ENCODE assay signal across 8 mouse cellular contexts in genomic region chr7:45025601-45026220, GRCm38 (mm10). TPM values are rescaled to one million over a fixed set of nuclear protein-coding genes. Genes with fewer than 3 reads are reported as not detected.
DNase-seq lines count a peak whose midpoint lies in the region; ATAC-seq and TF ChIP-seq lines count a peak whose summit lies in the region.
"Had no signal": no experiment of that assay in that cellular context is flagged by ENCODE, and none has a peak within 500 bp of the region (broad histone marks: within the 10 kb centered on the region; RNA-seq: fewer than 3 reads in every experiment).

No protein-coding gene starts in this region.

- TF ChIP-seq RAD21 in MEL (IDR thresholded peaks at IDR 0.05; ENCODE audit: low read depth, low read length): no peak

- no peak for TF ChIP-seq EP300 in MEL (IDR thresholded peaks at IDR 0.05; ENCODE audit: low read depth in 1 of 2, low read length in 2 of 2)

- no peaks in the 10 kb centered on the region for H3K79me2 ChIP-seq in MEL (ENCODE audit: control insufficient read depth, insufficient read depth, low read length, poor library complexity)

- no peaks in the 10 kb centered on the region for H3K27me3 ChIP-seq in MEL (ENCODE audit: control insufficient read depth in 1 of 2, insufficient read depth in 2 of 2, low read length in 2 of 2)
- H3K27me3 ChIP-seq in hindbrain, embryonic 13.5 days: no peaks in the 10 kb centered on the region

- no peaks in the 10 kb centered on the region; a peak in 1 of 4 replicates for H3K36me3 ChIP-seq in MEL (ENCODE audit: control insufficient read depth in 1 of 2, insufficient read depth in 2 of 2, low read length in 2 of 2)
- peaks cover 43% of the 10 kb centered on the region for H3K36me3 ChIP-seq in hindbrain, embryonic 13.5 days

- no peak overlapping the region for H3K27ac ChIP-seq in MEL (ENCODE audit: control insufficient read depth, low read depth, low read length)
- peak overlapping the region; percentile 42; the same call in 1 of the 2 replicates for H3K27ac ChIP-seq in hindbrain, embryonic 13.5 days

- no peak overlapping the region for H3K4me2 ChIP-seq in hindbrain, embryonic 13.5 days

- intact Hi-C loops in left cerebral cortex, postnatal 10 days (cut with DNase I): no loop called here

- H3K4me3 ChIP-seq in MEL (ENCODE audit: control insufficient read depth in 1 of 2, insufficient read depth in 1 of 2, low read depth in 2 of 2, low read length in 2 of 2): no peak overlapping the region
- no peak overlapping the region for H3K4me3 ChIP-seq in hindbrain, embryonic 13.5 days

- H3K9me3 ChIP-seq in MEL (replicated peaks; ENCODE audit: insufficient read depth, low read length): no peaks in the 10 kb centered on the region
- H3K9me3 ChIP-seq in hindbrain, embryonic 13.5 days: no peaks in the 10 kb centered on the region

- WGBS in hindbrain, embryonic 13.5 days: 86% methylated on average over 8 of the region's 8 CpGs

- TF ChIP-seq CTCF in MEL (IDR thresholded peaks at IDR 0.05 in 2 of 3, conservative IDR thresholded peaks at IDR 0.05 in 1 of 3; ENCODE audit: control insufficient read depth in 1 of 3, insufficient read depth in 1 of 3, low read depth in 2 of 3, low read length in 3 of 3, poor library complexity in 1 of 3, severe bottlenecking in 1 of 3): no peak

- TF ChIP-seq POLR2A in MEL (IDR thresholded peaks at IDR 0.05; ENCODE audit: control insufficient read depth in 1 of 2, insufficient read depth in 1 of 2, low read depth in 1 of 2, low read length in 2 of 2, poor library complexity in 1 of 2): no peak

- H3K9ac ChIP-seq in MEL (ENCODE audit: control insufficient read depth, low read depth, low read length, poor library complexity, severe bottlenecking): no peak overlapping the region
- no peak overlapping the region for H3K9ac ChIP-seq in hindbrain, embryonic 13.5 days

- DNase-seq in heart, adult 11 months: peak; percentile 93
- DNase-seq in heart, postnatal 4 days: no peak
- DNase-seq in MEL (ENCODE audit: low read depth, low spot score): peak; percentile 41
- DNase-seq in adrenal gland, postnatal 14 days: peak; percentile 79
- no peak for DNase-seq in thymus, postnatal 4 days
- DNase-seq in left cerebral cortex, postnatal 10 days (ENCODE audit: extremely low spot score in 1 of 2, low spot score in 2 of 2): no peak
- DNase-seq: kidney, adult 11 months had no signal

- ATAC-seq in hindbrain, embryonic 13.5 days (ENCODE audit: low FRiP score): no peak

- no peaks in the 10 kb centered on the region for H3K4me1 ChIP-seq in MEL (ENCODE audit: control insufficient read depth in 1 of 2, insufficient read depth in 2 of 2, low read length in 2 of 2)
- peaks cover 15% of the 10 kb centered on the region for H3K4me1 ChIP-seq in hindbrain, embryonic 13.5 days (replicated peaks)

TF ChIP-seq in MEL, 35 proteins besides CTCF, POLR2A, EP300 and RAD21:
- TF ChIP-seq ETS1 (IDR thresholded peaks at IDR 0.05; ENCODE audit: low read depth, low read length): no peak

RNA-seq across cellular contexts. Expression of gene Rras, which starts 8.0 kb away (rescaled TPM):
- 10 to 100 TPM; 71.2 to 73.4 TPM for total RNA-seq in heart, postnatal 4 days (2021)
- 4.2 and 5.0 TPM in 2 replicates for total RNA-seq in MEL (2012; rRNA removed)
- polyA plus RNA-seq in MEL (2012; ENCODE audit: insufficient read depth in 1 of 2, insufficient read length in 2 of 2, low read depth in 1 of 2, low replicate concordance in 2 of 2, missing spikeins in 1 of 2): 10 to 100 TPM in 1 of 2 experiments, not detected in 1; 24.1 TPM
- total RNA-seq in adrenal gland, postnatal 14 days (2021): 60.3 and 63.4 TPM in 2 replicates
- 11.5 and 15.4 TPM in 2 replicates for polyA plus RNA-seq in hindbrain, embryonic 13.5 days (2015; fragmentation: Nextera tagmentation; extraction: Ambion mirVana)
- 1 to 10 TPM; 8.7 to 9.6 TPM for total RNA-seq in left cerebral cortex, postnatal 10 days (2021)

RNA-seq across cellular contexts. Expression of gene Scaf1, which starts 9.5 kb away (rescaled TPM):
- total RNA-seq in heart, postnatal 4 days (2021): 10 to 100 TPM; 78.5 to 80.3 TPM
- total RNA-seq in MEL (2012; rRNA removed): 17.7 and 18.3 TPM in 2 replicates
- 10 to 100 TPM; 34.4 to 81.5 TPM for polyA plus RNA-seq in MEL (2012; ENCODE audit: insufficient read depth in 1 of 2, insufficient read length in 2 of 2, low read depth in 1 of 2, low replicate concordance in 2 of 2, missing spikeins in 1 of 2)
- 76.3 and 77.2 TPM in 2 replicates for total RNA-seq in adrenal gland, postnatal 14 days (2021)
- 42.4 and 45.2 TPM in 2 replicates for polyA plus RNA-seq in hindbrain, embryonic 13.5 days (2015; fragmentation: Nextera tagmentation; extraction: Ambion mirVana)
- 100 to 1,000 TPM; 156 to 160 TPM for total RNA-seq in left cerebral cortex, postnatal 10 days (2021)

RNA-seq across cellular contexts. Expression of gene Prr12, which starts 27.0 kb away (rescaled TPM):
- total RNA-seq in heart, postnatal 4 days (2021): 10 to 100 TPM; 35.4 to 36.7 TPM
- 3.3 and 3.5 TPM in 2 replicates for total RNA-seq in MEL (2012; rRNA removed)
- polyA plus RNA-seq in MEL (2012; ENCODE audit: insufficient read depth in 1 of 2, insufficient read length in 2 of 2, low read depth in 1 of 2, low replicate concordance in 2 of 2, missing spikeins in 1 of 2): 10 to 100 TPM in 1 of 2 experiments, not detected in 1; 32.1 TPM
- 42.6 and 44.6 TPM in 2 replicates for total RNA-seq in adrenal gland, postnatal 14 days (2021)
- polyA plus RNA-seq in hindbrain, embryonic 13.5 days (2015; fragmentation: Nextera tagmentation; extraction: Ambion mirVana): 13.8 and 14.5 TPM in 2 replicates
- total RNA-seq in left cerebral cortex, postnatal 10 days (2021): 10 to 100 TPM; 67.4 to 68.0 TPM

RNA-seq across cellular contexts. Expression of gene Bcl2l12, which starts 27.2 kb away (rescaled TPM):
- 10 to 100 TPM; 21.7 to 25.2 TPM for total RNA-seq in heart, postnatal 4 days (2021)
- 13.4 and 16.6 TPM in 2 replicates for total RNA-seq in MEL (2012; rRNA removed)
- 10 to 100 TPM in 1 of 2 experiments, not detected in 1; 24.6 TPM for polyA plus RNA-seq in MEL (2012; ENCODE audit: insufficient read depth in 1 of 2, insufficient read length in 2 of 2, low read depth in 1 of 2, low replicate concordance in 2 of 2, missing spikeins in 1 of 2)
- total RNA-seq in adrenal gland, postnatal 14 days (2021): 16.1 and 16.6 TPM in 2 replicates
- polyA plus RNA-seq in hindbrain, embryonic 13.5 days (2015; fragmentation: Nextera tagmentation; extraction: Ambion mirVana): 16.2 and 19.7 TPM in 2 replicates
- total RNA-seq in left cerebral cortex, postnatal 10 days (2021): 1 to 10 TPM; 3.8 to 5.1 TPM

RNA-seq across cellular contexts. Expression of gene Irf3, which starts 28.3 kb away (rescaled TPM):
- 10 to 100 TPM; 42.0 to 43.0 TPM for total RNA-seq in heart, postnatal 4 days (2021)
- 78.6 and 83.4 TPM in 2 replicates for total RNA-seq in MEL (2012; rRNA removed)
- polyA plus RNA-seq in MEL (2012; ENCODE audit: insufficient read depth in 1 of 2, insufficient read length in 2 of 2, low read depth in 1 of 2, low replicate concordance in 2 of 2, missing spikeins in 1 of 2): 10 to 100 TPM in 1 of 2 experiments, not detected in 1; 82.1 TPM
- 95.1 and 108 TPM in 2 replicates for total RNA-seq in adrenal gland, postnatal 14 days (2021)
- polyA plus RNA-seq in hindbrain, embryonic 13.5 days (2015; fragmentation: Nextera tagmentation; extraction: Ambion mirVana): 66.7 and 68.3 TPM in 2 replicates
- total RNA-seq in left cerebral cortex, postnatal 10 days (2021): 10 to 100 TPM; 25.5 to 32.2 TPM

Comparison
In these comparisons a context has a peak if more than half of its experiments do, and no peak if none do; other contexts are left out.
1. DNase-seq: peak in heart, adult 11 months (single experiment), MEL (single experiment) and adrenal gland, postnatal 14 days (single experiment); none in heart, postnatal 4 days (single experiment), thymus, postnatal 4 days (single experiment) and left cerebral cortex, postnatal 10 days (0 of 2).